Mouse (Mus musculus) retina, postnatal 1 day (tissue): ENCODE measurements at regions not wholly inside any gene's neighbourhood (a gene's known extent, or its start where the extent isn't known, plus 50 kb on each side); places are given as distances from the start of the nearest gene placed in this dataset.
A peak's percentile ranks its signal among the peaks of the same experiment; 100 is the strongest.
"Not testable (repeated sequence)": the region's sequence is repeated elsewhere in the genome, so short reads cannot be mapped to it uniquely, and the experiment has no call there.

Experiments used
- DNase-seq: peaks from one replicate; pipeline ENCODE4 v3.0.0-alpha.2; 2012

DNA sequence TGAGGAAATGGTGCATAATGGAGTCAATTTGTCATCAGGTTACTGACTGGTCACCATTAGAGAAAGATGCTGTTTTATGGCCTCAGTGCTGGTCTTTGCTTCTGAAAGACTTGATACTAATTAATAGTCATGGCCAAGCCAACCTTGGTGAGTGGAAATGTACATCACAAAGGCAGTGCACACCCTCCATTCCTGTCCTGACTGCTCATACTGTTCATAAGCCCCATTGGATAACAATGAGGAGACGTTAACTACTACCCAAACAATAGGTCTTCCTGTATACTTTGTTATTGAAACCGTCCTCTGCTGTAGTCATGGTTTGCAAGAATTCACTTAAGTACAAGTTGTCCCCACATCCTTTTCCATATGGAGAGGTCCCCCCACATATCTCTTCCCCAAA, 605.8 kb upstream of the Slc35b3 start:
- DNase-seq = no peak

GRCm38 (mm10) chr13:39537724-39538440, 577.2 kb upstream of the Slc35b3 start:
- DNase-seq = peak; percentile 87

- DNase-seq = no peak
Measured at GRCm38 (mm10) chr13:39526469-39526868, 565.8 kb upstream of the Slc35b3 start.

GRCm38 (mm10) chr13:39523856-39524301, 563.2 kb upstream of the Slc35b3 start:
- peak; percentile 60 for DNase-seq

GRCm38 (mm10) chr13:39523246-39523850, 562.7 kb upstream of the Slc35b3 start:
- DNase-seq = no peak

DNA sequence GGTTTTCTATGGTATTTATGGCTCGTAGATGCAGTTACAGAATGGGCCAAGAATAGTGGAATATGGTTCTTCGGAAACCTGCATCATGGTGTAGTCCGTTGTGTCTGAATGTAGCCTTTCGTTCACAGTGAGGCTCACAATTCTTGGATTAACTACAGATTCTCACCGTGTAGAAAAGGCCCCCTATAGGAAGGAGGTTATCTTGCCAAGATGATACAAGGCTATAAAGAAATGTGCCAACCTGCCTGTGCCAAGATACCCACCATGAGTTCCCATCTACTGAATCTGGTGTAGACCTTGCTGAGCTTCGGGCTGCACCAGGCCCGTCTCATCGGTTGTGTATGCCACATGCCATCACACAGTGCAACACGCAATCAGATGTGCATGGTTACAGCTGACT, 560.2 kb upstream of the Slc35b3 start:
- no peak for DNase-seq

DNA sequence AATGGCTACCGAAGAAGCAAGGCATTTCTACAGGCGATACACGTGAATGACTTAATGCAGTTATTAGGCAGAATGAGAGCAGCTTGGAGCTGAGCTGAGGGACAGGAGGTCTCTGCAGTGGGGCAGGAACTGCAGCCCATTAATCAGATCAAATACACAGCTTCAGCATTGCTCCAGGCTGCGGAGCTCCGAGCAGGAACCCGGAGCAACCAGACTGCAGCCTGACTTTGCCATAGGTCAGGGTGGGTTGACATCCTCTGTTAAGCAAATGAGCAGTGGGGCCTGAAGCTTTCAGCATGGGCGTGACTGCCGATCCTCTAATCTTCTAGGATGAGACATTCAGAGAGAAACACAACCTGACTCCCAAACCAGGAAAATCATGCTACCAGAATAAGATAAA, 555.4 kb upstream of the Slc35b3 start:
- no peak for DNase-seq

- DNase-seq = no peak
Measured at GRCm38 (mm10) chr13:39489806-39490205, 529.1 kb upstream of the Slc35b3 start.

DNA sequence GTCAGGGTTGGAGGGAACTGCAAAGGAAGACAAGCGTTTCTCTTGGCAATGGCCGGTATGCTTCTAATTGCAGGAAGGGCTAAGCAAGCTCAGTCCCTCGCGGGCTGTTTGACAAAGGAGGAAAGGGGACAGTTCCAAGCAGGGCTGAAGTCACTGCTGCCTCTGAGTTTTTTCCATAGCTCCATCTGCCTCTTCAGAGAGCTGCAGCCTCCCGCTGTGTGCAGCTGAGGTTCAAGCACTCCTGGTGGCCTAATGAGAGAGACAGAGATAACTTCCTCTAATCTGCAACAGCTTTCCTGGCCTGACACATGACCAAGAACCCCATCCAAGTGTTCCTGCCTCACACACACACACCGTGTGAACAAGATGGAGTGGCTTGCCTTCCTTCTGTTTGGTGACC, 511.9 kb upstream of the Slc35b3 start:
- DNase-seq = peak; percentile 13

GRCm38 (mm10) chr13:39441799-39442198, 481.1 kb upstream of the Slc35b3 start:
- DNase-seq = no peak

GRCm38 (mm10) chr13:39440907-39441306, 480.2 kb upstream of the Slc35b3 start:
- peak; percentile 83 for DNase-seq

GRCm38 (mm10) chr13:39440336-39440735, 479.7 kb upstream of the Slc35b3 start:
- DNase-seq = no peak

DNA sequence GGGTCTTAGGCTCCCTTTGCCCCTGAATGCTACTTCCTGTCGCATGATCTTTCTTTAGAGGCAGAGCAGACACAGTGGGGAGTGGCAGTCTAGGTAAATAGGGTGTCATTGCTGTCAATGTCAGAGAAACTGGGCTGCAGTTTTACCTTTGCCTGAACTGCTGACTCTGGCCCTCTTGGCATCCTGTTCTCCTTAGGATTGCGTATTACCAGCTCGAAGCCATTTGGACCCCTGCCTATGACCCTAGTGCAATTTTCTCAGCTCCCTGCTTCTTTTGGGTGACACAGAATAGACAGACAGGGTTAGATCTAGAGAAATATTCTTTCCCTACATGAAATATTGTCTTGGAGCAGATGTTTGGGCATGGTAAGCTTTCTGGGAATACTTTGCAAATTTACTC, 467.3 kb upstream of the Slc35b3 start:
- no peak for DNase-seq

- no peak for DNase-seq
Measured at GRCm38 (mm10) chr13:39425944-39426343, 465.3 kb upstream of the Slc35b3 start.

DNA sequence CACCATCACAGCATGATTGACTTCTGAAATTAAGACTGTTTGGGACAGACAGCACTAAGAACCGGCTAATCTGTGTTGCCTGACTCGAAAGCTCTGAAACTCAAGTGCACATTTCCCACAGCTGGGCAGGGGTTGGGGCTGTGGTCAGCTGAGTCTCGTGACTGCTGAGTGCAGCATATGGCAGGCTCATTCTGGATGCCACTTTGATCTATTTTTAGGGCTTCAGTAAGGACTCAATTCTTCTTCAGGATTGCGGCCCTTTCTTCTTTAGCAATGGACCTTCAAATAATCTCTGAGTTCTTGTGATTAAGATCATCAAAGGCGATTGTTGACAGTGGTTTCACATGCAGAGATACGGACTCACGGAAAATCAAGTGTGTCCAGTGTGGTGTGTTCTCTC, 457.5 kb upstream of the Slc35b3 start:
- no peak for DNase-seq

DNA sequence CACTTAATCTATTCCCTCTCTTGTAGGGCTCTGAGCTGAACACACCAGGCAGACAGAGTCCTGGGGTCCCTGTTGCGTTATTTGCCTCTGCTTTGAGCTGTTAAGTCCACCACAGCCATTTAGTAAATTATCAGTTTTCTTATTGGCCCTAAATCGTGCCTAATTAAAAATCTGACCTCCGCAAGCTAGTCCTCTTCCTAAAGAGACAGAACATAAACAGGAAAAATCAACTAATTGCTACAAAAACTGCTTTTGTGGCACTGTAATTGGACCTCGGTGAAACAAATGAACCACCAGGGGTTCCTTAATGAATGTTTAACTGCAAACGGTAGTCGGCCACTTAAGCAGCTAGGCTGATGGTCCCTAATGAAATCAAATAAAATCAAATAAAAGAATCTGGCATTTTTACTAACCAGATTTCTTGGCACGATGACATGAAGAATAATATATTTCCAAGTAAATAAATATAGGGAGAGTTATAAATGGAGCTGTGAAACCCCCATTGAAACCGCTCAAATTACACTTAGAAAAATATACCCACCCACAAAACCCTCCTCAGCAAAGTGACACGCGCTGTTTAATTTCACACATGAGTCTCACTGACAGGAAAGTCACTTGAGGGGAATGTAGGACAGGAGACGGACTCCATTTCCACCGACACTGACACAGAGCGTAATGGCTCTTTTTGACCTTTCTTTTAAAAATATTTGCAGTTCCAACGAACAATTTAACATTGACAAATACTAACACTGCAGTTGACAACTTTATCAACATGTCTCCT, 451.0 kb upstream of the Slc35b3 start:
- DNase-seq = peak; percentile 69

DNA sequence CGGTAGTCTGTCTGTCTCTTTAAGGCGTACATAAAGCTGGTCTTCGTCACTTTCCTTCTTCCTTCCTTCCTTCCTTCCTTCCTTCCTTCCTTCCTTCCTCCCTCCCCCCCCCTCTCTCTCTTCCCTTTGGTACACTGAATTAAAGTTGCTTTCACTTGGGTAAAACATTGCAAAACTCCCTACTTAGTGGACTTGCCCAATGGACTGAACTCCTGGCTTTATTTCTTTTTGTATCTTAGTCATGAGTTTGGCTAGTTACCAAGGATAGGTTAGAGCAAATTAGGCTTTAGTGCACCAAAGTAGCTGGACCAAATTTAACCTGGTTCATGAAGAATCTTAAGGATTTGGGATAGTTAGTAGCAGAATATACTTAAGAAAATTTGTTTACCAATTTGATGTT, 431.9 kb upstream of the Slc35b3 start:
- DNase-seq = no peak

- DNase-seq = not testable (repeated sequence)
Measured at GRCm38 (mm10) chr13:39392151-39392550, 431.5 kb upstream of the Slc35b3 start.

DNA sequence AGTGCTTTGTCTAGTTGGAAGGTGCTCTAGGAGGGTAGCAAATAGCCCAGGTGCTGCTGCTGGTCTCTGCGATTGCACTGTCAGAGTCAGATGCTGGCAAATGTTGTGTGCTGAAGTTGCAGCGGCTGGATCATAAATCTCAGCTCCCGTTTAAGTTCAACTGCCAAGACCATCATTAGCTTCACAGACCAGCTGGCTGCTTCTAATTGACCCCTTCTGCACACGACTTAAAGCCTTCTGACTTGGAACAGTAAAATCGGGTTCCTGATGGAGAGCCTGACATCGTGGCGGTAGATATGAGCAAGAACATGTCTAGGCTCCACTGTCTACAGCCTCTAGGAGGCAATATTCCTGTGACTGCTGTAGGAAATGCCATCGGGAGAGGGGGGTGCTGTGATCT, 416.0 kb upstream of the Slc35b3 start:
- DNase-seq = no peak

DNA sequence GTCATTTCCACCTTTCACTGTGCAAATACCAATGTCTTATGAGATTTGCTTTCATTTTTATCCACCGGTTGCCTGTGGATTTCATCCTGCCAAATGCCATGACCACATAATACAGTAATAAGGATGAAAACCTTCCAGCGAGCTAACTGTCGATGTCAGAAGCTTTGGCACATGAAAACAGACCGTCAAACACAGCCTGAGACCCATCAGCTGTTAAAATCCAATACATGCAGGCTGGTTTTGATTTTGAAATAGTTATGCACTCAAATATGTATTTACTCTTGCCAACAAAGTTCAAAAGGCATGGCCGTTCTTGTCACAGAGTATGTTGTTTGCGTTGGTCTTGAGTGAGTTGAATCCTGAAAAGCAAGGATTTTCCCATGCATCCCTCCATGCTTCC, 415.6 kb upstream of the Slc35b3 start:
- DNase-seq = no peak

GRCm38 (mm10) chr13:39372565-39372964, 411.9 kb upstream of the Slc35b3 start:
- DNase-seq = no peak

DNA sequence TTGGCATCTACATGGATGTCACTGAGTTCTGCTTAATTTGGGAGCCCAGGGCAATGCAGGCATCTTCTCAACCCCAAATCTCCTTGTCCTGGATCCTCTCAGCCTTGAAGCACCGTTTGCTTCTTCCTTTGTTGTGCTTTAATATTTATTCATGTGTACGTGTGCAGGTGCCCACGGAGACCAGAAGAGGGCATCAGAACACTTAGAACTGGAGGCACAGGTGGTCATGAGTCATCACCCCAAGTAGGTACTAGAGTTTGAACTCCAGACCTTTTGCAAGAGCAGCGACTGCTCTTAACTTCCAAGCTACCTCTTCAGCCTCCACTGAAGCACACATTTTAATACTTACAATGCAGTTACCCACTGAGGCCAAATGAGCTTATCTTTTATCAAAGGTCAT, 403.0 kb upstream of the Slc35b3 start:
- DNase-seq = peak; percentile 50

- peak; percentile 84 for DNase-seq
Measured at GRCm38 (mm10) chr13:39362536-39362935, 401.9 kb upstream of the Slc35b3 start.

- DNase-seq = no peak
Measured at GRCm38 (mm10) chr13:39351606-39352005, 390.9 kb upstream of the Slc35b3 start.
